Mouse (Mus musculus): Measurements from ENCODE around the gene Ccdc113. TPM values are rescaled to one million over a fixed set of nuclear protein-coding genes. Genes with fewer than 3 reads are reported as not detected.

Ccdc113 gene
- polyA plus RNA-seq, 1 experiment from 2014 or later = 0.21 TPM

DNA sequence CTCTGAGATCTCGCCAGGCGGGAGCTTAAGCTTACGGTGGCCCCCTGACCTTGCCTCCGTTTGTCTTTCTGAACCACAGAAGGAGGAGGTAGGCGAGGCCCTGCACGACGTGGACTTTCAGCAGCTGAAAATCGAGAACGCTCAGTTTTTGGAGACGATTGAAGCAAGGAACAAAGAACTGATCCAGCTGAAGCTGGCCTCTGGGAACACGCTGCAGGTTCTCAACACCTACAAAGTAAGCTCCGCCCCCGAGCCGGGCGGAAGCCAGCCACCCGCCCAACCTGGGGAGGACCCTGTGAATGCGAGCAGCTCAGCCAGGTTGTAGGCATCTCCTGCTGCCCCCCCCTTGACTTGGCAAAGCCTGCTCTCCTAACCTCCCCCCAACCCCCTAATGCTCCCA is 11.9 kb downstream of the Ccdc113 start:
- no peaks in the 10 kb centered on the region for H3K27me3 ChIP-seq (replicated peaks)
- no peak for ATAC-seq (ENCODE audit: insufficient read depth, low FRiP score, low read depth)
- no peaks in the 10 kb centered on the region for H3K9me3 ChIP-seq
- H3K9ac ChIP-seq = no peak overlapping the region
- H3K4me1 ChIP-seq = no peaks in the 10 kb centered on the region
- WGBS = 56% methylated on average over 17 of the region's 17 CpGs
- H3K4me3 ChIP-seq (replicated peaks) = no peak overlapping the region
- no peaks in the 10 kb centered on the region for H3K36me3 ChIP-seq
- H3K4me2 ChIP-seq = no peak overlapping the region
- no peak overlapping the region for H3K27ac ChIP-seq

DNA sequence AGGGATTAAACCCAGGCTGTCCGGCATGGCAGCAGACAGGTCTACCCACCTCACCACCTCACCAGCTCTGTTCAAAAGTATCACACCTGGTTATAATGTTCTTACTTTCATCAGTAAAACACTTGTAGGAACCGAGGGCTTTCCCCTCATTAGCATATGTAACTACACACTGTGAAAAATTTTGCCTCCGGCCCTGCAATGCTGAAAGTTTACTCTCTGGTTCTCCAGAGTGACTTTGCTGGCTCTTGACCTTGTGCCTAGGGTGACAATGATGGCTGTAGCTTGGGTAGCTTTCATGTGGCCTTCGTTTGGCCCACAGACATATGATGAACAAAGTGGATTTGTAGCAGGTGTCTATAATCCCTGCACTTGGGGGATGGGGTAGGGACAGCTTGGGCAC is 13.1 kb downstream of the Ccdc113 start:
- no peak overlapping the region for H3K9ac ChIP-seq
- no peak overlapping the region for H3K27ac ChIP-seq
- no peak for ATAC-seq (ENCODE audit: insufficient read depth, low FRiP score, low read depth)
- 80% methylated on average over 4 of the region's 4 CpGs for WGBS
- no peaks in the 10 kb centered on the region for H3K9me3 ChIP-seq
- no peak overlapping the region for H3K4me2 ChIP-seq
- no peak overlapping the region for H3K4me3 ChIP-seq (replicated peaks)
- no peaks in the 10 kb centered on the region for H3K27me3 ChIP-seq (replicated peaks)
- no peaks in the 10 kb centered on the region for H3K36me3 ChIP-seq
- no peaks in the 10 kb centered on the region for H3K4me1 ChIP-seq

DNA sequence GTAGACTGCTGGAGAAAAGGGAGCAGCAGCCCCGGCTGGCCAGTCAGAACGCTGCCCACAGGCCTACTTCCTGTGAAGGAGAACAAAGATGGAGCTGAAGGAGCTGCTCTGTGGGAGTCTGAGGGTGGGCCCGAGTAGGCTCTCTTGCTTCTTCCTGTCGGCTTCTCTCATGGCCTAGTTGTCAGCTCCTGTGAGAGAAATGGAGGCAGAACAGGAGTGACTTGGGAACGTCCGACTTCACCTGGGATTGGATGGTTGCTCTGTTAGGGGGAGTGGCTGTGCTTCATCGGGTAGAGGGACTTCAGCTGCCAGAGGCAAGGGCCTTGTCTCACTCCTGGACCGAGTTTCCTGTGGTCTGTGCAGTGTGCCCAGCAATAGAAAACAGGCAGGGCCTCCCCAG is 14.0 kb downstream of the Ccdc113 start:
- no peaks in the 10 kb centered on the region for H3K9me3 ChIP-seq
- no peak for ATAC-seq (ENCODE audit: insufficient read depth, low FRiP score, low read depth)
- WGBS = 55% methylated on average over 8 of the region's 8 CpGs
- H3K27me3 ChIP-seq (replicated peaks) = no peaks in the 10 kb centered on the region
- no peaks in the 10 kb centered on the region for H3K36me3 ChIP-seq
- H3K4me2 ChIP-seq = no peak overlapping the region
- no peak overlapping the region for H3K4me3 ChIP-seq (replicated peaks)
- H3K4me1 ChIP-seq = no peaks in the 10 kb centered on the region
- no peak overlapping the region for H3K27ac ChIP-seq
- no peak overlapping the region for H3K9ac ChIP-seq

- WGBS = 56% methylated on average over 16 of the region's 16 CpGs
- H3K36me3 ChIP-seq = no peaks in the 10 kb centered on the region
- H3K9ac ChIP-seq = no peak overlapping the region
- no peaks in the 10 kb centered on the region for H3K9me3 ChIP-seq
- no peak overlapping the region for H3K4me3 ChIP-seq (replicated peaks)
- H3K27me3 ChIP-seq (replicated peaks) = no peaks in the 10 kb centered on the region
- H3K4me1 ChIP-seq = no peaks in the 10 kb centered on the region
- no peak overlapping the region for H3K4me2 ChIP-seq
- ATAC-seq (ENCODE audit: insufficient read depth, low FRiP score, low read depth) = no peak
- H3K27ac ChIP-seq = no peak overlapping the region
These were observed 16.3 kb downstream of the Ccdc113 start for GRCm38 (mm10) chr8:95549871-95550829.

DNA sequence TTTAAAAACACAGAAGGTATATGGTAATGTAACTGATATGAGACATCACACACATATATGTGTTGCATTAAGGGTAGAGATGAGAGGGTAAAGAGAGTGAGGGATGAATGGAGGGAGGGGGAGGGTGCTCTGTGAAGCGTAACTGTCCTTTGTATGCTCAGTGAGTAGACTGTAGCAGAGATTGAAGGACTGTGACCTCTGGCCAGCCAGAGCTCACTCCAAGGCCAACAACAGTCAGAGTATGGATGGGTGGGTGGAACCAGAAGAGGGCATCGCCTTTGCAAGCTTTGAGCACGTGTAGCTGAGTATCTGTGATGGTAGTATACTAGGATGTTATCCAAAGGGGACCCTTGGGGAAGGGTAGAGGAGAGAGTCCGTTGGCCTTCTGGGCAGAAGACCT is 17.7 kb downstream of the Ccdc113 start:
- Histone ChIP-seq H3K9ac (no peak overlapping the region), H3K27ac (no peak overlapping the region), H3K9me3 (no peaks in the 10 kb centered on the region), H3K27me3 (replicated peaks) (no peaks in the 10 kb centered on the region), H3K4me1 (no peaks in the 10 kb centered on the region), H3K4me3 (replicated peaks) (no peak overlapping the region), H3K36me3 (no peaks in the 10 kb centered on the region), H3K4me2 (no peak overlapping the region)
- no peak for ATAC-seq (ENCODE audit: insufficient read depth, low FRiP score, low read depth)
- WGBS = 66% methylated on average over 4 of the region's 4 CpGs

DNA sequence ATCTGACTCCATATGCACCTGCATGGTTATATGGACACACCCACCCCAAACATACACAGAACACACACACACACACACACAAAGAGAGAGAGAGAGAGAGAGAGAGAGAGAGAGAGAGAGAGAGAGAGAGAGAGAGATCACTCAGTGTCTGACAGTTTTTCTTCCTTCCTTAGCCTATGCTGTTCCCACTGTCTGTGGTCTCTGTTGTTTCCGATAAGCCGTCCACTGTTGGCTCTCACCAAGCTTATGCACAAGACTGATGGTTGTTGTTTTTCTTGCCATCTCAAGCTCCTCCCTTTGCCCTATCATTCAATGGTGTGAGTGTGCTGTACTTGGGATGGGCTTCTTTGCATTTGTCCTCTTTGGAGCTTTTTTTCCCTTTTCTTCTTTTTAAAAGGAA is 22.1 kb downstream of the Ccdc113 start:
- WGBS = 89% methylated on average over 2 of the region's 2 CpGs
- no peaks in the 10 kb centered on the region for H3K27me3 ChIP-seq (replicated peaks)
- no peaks in the 10 kb centered on the region for H3K4me1 ChIP-seq
- no peak overlapping the region for H3K4me3 ChIP-seq (replicated peaks)
- H3K36me3 ChIP-seq = no peaks in the 10 kb centered on the region
- H3K9ac ChIP-seq = no peak overlapping the region
- no peaks in the 10 kb centered on the region for H3K9me3 ChIP-seq
- H3K4me2 ChIP-seq = no peak overlapping the region
- no peak for ATAC-seq (ENCODE audit: insufficient read depth, low FRiP score, low read depth)
- no peak overlapping the region for H3K27ac ChIP-seq

GRCm38 (mm10) chr8:95566217-95566616 is 32.3 kb downstream of the Ccdc113 start:
- H3K27me3 ChIP-seq (replicated peaks) = no peaks in the 10 kb centered on the region
- 61% methylated on average over 4 of the region's 4 CpGs for WGBS
- H3K36me3 ChIP-seq = no peaks in the 10 kb centered on the region
- no peak for ATAC-seq (ENCODE audit: insufficient read depth, low FRiP score, low read depth)
- no peak overlapping the region for H3K27ac ChIP-seq
- H3K4me3 ChIP-seq (replicated peaks) = no peak overlapping the region
- no peak overlapping the region for H3K9ac ChIP-seq
- no peaks in the 10 kb centered on the region for H3K9me3 ChIP-seq
- no peak overlapping the region for H3K4me2 ChIP-seq
- no peaks in the 10 kb centered on the region for H3K4me1 ChIP-seq

- Histone ChIP-seq H3K27me3 (replicated peaks) (no peaks in the 10 kb centered on the region), H3K36me3 (no peaks in the 10 kb centered on the region), H3K27ac (no peak overlapping the region), H3K4me2 (no peak overlapping the region), H3K9ac (no peak overlapping the region), H3K9me3 (no peaks in the 10 kb centered on the region), H3K4me1 (no peaks in the 10 kb centered on the region), H3K4me3 (replicated peaks) (no peak overlapping the region)
- no peak for ATAC-seq (ENCODE audit: insufficient read depth, low FRiP score, low read depth)
- WGBS = 80% methylated on average over 6 of the region's 6 CpGs
These were observed 32.9 kb downstream of the Ccdc113 start for GRCm38 (mm10) chr8:95566809-95567208.

- 85% methylated on average over 5 of the region's 5 CpGs for WGBS
- H3K4me1 ChIP-seq = no peaks in the 10 kb centered on the region
These were observed 39.3 kb downstream of the Ccdc113 start for GRCm38 (mm10) chr8:95573146-95573545.

GRCm38 (mm10) chr8:95576240-95576639 is 42.4 kb downstream of the Ccdc113 start, which contains the start of gene Prss54:
Gene Prss54 (minus strand): TSS chr8:95576340.
- Histone ChIP-seq H3K36me3 (no peaks in the 10 kb centered on the region), H3K27ac (no peak within 1 kb of the TSS), H3K27me3 (replicated peaks) (no peaks in the 10 kb centered on the region), H3K4me2 (no peak within 1 kb of the TSS), H3K4me3 (replicated peaks) (no peak within 1 kb of the TSS), H3K4me1 (no peaks in the 10 kb centered on the region), H3K9ac (no peak within 1 kb of the TSS), H3K9me3 (no peaks in the 10 kb centered on the region)
- WGBS = 80% methylated on average over 10 of the region's 10 CpGs
- no peak for ATAC-seq (ENCODE audit: insufficient read depth, low FRiP score, low read depth)

More at GRCm38 (mm10) chr8:95573146-95573545, 39.3 kb downstream of the Ccdc113 start:
- H3K9me3 ChIP-seq = no peaks in the 10 kb centered on the region
- H3K9ac ChIP-seq = no peak overlapping the region
- no peaks in the 10 kb centered on the region for H3K36me3 ChIP-seq
- H3K27me3 ChIP-seq (replicated peaks) = no peaks in the 10 kb centered on the region
- no peak overlapping the region for H3K4me2 ChIP-seq
- ATAC-seq (ENCODE audit: insufficient read depth, low FRiP score, low read depth) = no peak
- no peak overlapping the region for H3K4me3 ChIP-seq (replicated peaks)
- no peak overlapping the region for H3K27ac ChIP-seq

GRCm38 (mm10) chr8:95587339-95587738 is 53.5 kb downstream of the Ccdc113 start:
- no peak overlapping the region for H3K4me3 ChIP-seq (replicated peaks)
- no peak for ATAC-seq (ENCODE audit: insufficient read depth, low FRiP score, low read depth)
- H3K4me1 ChIP-seq = no peaks in the 10 kb centered on the region
- H3K36me3 ChIP-seq = no peaks in the 10 kb centered on the region
- no peak overlapping the region for H3K27ac ChIP-seq
- no peak overlapping the region for H3K9ac ChIP-seq
- no peaks in the 10 kb centered on the region for H3K27me3 ChIP-seq (replicated peaks)
- H3K9me3 ChIP-seq = no peaks in the 10 kb centered on the region
- no peak overlapping the region for H3K4me2 ChIP-seq
- WGBS = 78% methylated on average over 1 of the region's 1 CpGs

GRCm38 (mm10) chr8:95589282-95589681 is 55.4 kb downstream of the Ccdc113 start:
- Histone ChIP-seq H3K4me3 (replicated peaks) (no peak overlapping the region), H3K4me1 (no peaks in the 10 kb centered on the region), H3K36me3 (no peaks in the 10 kb centered on the region), H3K27ac (no peak overlapping the region), H3K27me3 (replicated peaks) (no peaks in the 10 kb centered on the region), H3K9ac (no peak overlapping the region), H3K9me3 (no peaks in the 10 kb centered on the region), H3K4me2 (no peak overlapping the region)
- 62% methylated on average over 10 of the region's 10 CpGs for WGBS
- ATAC-seq (ENCODE audit: insufficient read depth, low FRiP score, low read depth) = no peak
